Mouse (Mus musculus) adipocyte (in vitro differentiated cells): Measurements from ENCODE around the gene Rere.
A peak's percentile ranks its signal among the peaks of the same experiment; 100 is the strongest.

Experiments used
- DNase-seq: peaks from one replicate; pipeline ENCODE4 v3.0.0-alpha.2; 2016; ENCODE audit warnings: low spot score

Rere gene

GRCm38 (mm10) chr4:150433827-150434574, 152.6 kb downstream of the Rere start:
- DNase-seq: peak; percentile 50

GRCm38 (mm10) chr4:150435590-150435989, 154.1 kb downstream of the Rere start:
- no peak for DNase-seq

- DNase-seq: no peak
Measured at GRCm38 (mm10) chr4:150438621-150439020, 157.2 kb downstream of the Rere start.

GRCm38 (mm10) chr4:150441931-150442330, 160.5 kb downstream of the Rere start:
- no peak for DNase-seq

GRCm38 (mm10) chr4:150444068-150444467, 162.6 kb downstream of the Rere start:
- DNase-seq: no peak

GRCm38 (mm10) chr4:150446617-150447016, 165.2 kb downstream of the Rere start:
- no peak for DNase-seq

- no peak for DNase-seq
Measured at GRCm38 (mm10) chr4:150447517-150447916, 166.1 kb downstream of the Rere start.

GRCm38 (mm10) chr4:150448433-150448832, 167.0 kb downstream of the Rere start:
- no peak for DNase-seq

- DNase-seq: no peak
Measured at GRCm38 (mm10) chr4:150450081-150450691, 168.7 kb downstream of the Rere start.

- DNase-seq: no peak
Measured at GRCm38 (mm10) chr4:150452155-150452847, 170.9 kb downstream of the Rere start.

- DNase-seq: no peak
Measured at GRCm38 (mm10) chr4:150454571-150455306, 173.3 kb downstream of the Rere start.

- DNase-seq: no peak
Measured at GRCm38 (mm10) chr4:150455750-150456149, 174.3 kb downstream of the Rere start.

GRCm38 (mm10) chr4:150456452-150456851, 175.0 kb downstream of the Rere start:
- no peak for DNase-seq

GRCm38 (mm10) chr4:150456886-150457285, 175.4 kb downstream of the Rere start:
- DNase-seq: no peak

- no peak for DNase-seq
Measured at GRCm38 (mm10) chr4:150457353-150457752, 175.9 kb downstream of the Rere start.

- no peak for DNase-seq
Measured at GRCm38 (mm10) chr4:150457771-150458170, 176.3 kb downstream of the Rere start.

GRCm38 (mm10) chr4:150459022-150459794, 177.8 kb downstream of the Rere start:
- no peak for DNase-seq

GRCm38 (mm10) chr4:150460451-150460850, 179.0 kb downstream of the Rere start:
- no peak for DNase-seq

GRCm38 (mm10) chr4:150461011-150461410, 179.6 kb downstream of the Rere start:
- DNase-seq: no peak

- DNase-seq: no peak
Measured at GRCm38 (mm10) chr4:150461427-150462189, 180.2 kb downstream of the Rere start.

- peak; percentile 80 for DNase-seq
Measured at GRCm38 (mm10) chr4:150462367-150462766, 180.9 kb downstream of the Rere start.
